ENCODE assay signal across 8 mouse cellular contexts in genomic region chr13:97145834-97146233, GRCm38 (mm10). TPM values are rescaled to one million over a fixed set of nuclear protein-coding genes. Genes with fewer than 3 reads are reported as not detected.
DNase-seq lines count a peak whose midpoint lies in the region; ATAC-seq lines count a peak whose summit lies in the region.

No protein-coding gene starts in this region.

- no peaks in the 10 kb centered on the region for H3K27me3 ChIP-seq in forebrain, embryonic 16.5 days (replicated peaks; ENCODE audit: control insufficient read depth, insufficient read depth, low read length)

- no peak for ATAC-seq in forebrain, embryonic 16.5 days

- H3K4me2 ChIP-seq in forebrain, embryonic 16.5 days (ENCODE audit: low read length): no peak overlapping the region

- intact Hi-C loops in gastrocnemius, postnatal 36 days (cut with DNase I): no loop called here
- intact Hi-C loops in heart, postnatal 36 days (cut with DNase I): no loop called here

- WGBS in forebrain, embryonic 16.5 days: 58% methylated on average over 4 of the region's 4 CpGs

- H3K9me3 ChIP-seq in forebrain, embryonic 16.5 days (ENCODE audit: control insufficient read depth, low read length): no peaks in the 10 kb centered on the region

- H3K4me3 ChIP-seq in forebrain, embryonic 16.5 days (replicated peaks; ENCODE audit: low read length): no peak overlapping the region

- H3K36me3 ChIP-seq in forebrain, embryonic 16.5 days (ENCODE audit: control insufficient read depth, insufficient read depth): peaks cover 25% of the 10 kb centered on the region

- peak; percentile 39 for DNase-seq in gastrocnemius, postnatal 10 days
- DNase-seq in gastrocnemius, postnatal 36 days: no peak
- peak; percentile 21 for DNase-seq in right cerebral cortex, adult 18-20 months
- no peak for DNase-seq in right cerebral cortex, postnatal 36 days (ENCODE audit: low spot score in 2 of 2)
- DNase-seq in c-Kit-positive CD71-positive TER-119-negative erythroid progenitor cells, embryonic 14.5 days (ENCODE audit: low read depth): peak; percentile 52
- peak; percentile 19 to 35 for DNase-seq in heart, postnatal 36 days
- peak; percentile 80 for DNase-seq in naive thymus-derived CD4-positive, alpha-beta T cell, adult 2 months (ENCODE audit: low read depth)

- H3K4me1 ChIP-seq in forebrain, embryonic 16.5 days (replicated peaks; ENCODE audit: control insufficient read depth, insufficient read depth, low read length): no peaks in the 10 kb centered on the region

- no peak overlapping the region for H3K9ac ChIP-seq in forebrain, embryonic 16.5 days (replicated peaks; ENCODE audit: low read depth, low read length)

- H3K27ac ChIP-seq in forebrain, embryonic 16.5 days (ENCODE audit: low read length): no peak overlapping the region

RNA-seq across cellular contexts. Expression of gene Gfm2, which starts 8.1 kb away (rescaled TPM):
- total RNA-seq in gastrocnemius, postnatal 10 days (2021): 10 to 100 TPM; 32.2 to 35.5 TPM
- 10 to 100 TPM; 45.9 to 49.8 TPM for total RNA-seq in gastrocnemius, postnatal 36 days (2021)
- 10 to 100 TPM; 50.5 to 50.7 TPM for total RNA-seq in heart, postnatal 36 days (2021)
- polyA plus RNA-seq in forebrain, embryonic 16.5 days (2015; fragmentation: Nextera tagmentation; extraction: Ambion mirVana): 30.5 and 35.1 TPM in 2 replicates

RNA-seq across cellular contexts. Expression of gene Nsa2, which starts 8.1 kb away (rescaled TPM):
- total RNA-seq in gastrocnemius, postnatal 10 days (2021): 10 to 100 TPM; 77.3 to 84.0 TPM
- total RNA-seq in gastrocnemius, postnatal 36 days (2021): 10 to 100 TPM; 42.4 to 49.4 TPM
- total RNA-seq in heart, postnatal 36 days (2021): 10 to 100 TPM; 42.6 to 49.5 TPM
- 37.4 and 40.7 TPM in 2 replicates for polyA plus RNA-seq in forebrain, embryonic 16.5 days (2015; fragmentation: Nextera tagmentation; extraction: Ambion mirVana)

RNA-seq across cellular contexts. Expression of gene Gm6169, which starts 46.8 kb away (rescaled TPM):
- 10 to 100 TPM in 1 of 2 experiments, under 1 TPM in 1; 0.52 to 13.3 TPM for total RNA-seq in gastrocnemius, postnatal 10 days (2021)
- 1 to 10 TPM in 1 of 2 experiments, not detected in 1; 1.1 TPM for total RNA-seq in gastrocnemius, postnatal 36 days (2021)
- 1 to 10 TPM in 1 of 2 experiments, under 1 TPM in 1; 0.46 to 8.8 TPM for total RNA-seq in heart, postnatal 36 days (2021)
- 0.73 and 1.1 TPM in 2 replicates for polyA plus RNA-seq in forebrain, embryonic 16.5 days (2015; fragmentation: Nextera tagmentation; extraction: Ambion mirVana)

RNA-seq across cellular contexts. Expression of gene Hexb, which starts 52.3 kb away (rescaled TPM):
- total RNA-seq in gastrocnemius, postnatal 10 days (2021): 10 to 100 TPM; 16.2 to 25.9 TPM
- total RNA-seq in gastrocnemius, postnatal 36 days (2021): 1 to 10 TPM; 6.8 to 7.7 TPM
- total RNA-seq in heart, postnatal 36 days (2021): 10 to 100 TPM; 24.8 to 28.0 TPM
- 32.8 and 38.7 TPM in 2 replicates for polyA plus RNA-seq in forebrain, embryonic 16.5 days (2015; fragmentation: Nextera tagmentation; extraction: Ambion mirVana)

Comparison
In these comparisons a context has a peak if more than half of its experiments do, and no peak if none do; other contexts are left out.
1. DNase-seq: peak in gastrocnemius, postnatal 10 days (single experiment), right cerebral cortex, adult 18-20 months (single experiment), c-Kit-positive CD71-positive TER-119-negative erythroid progenitor cells, embryonic 14.5 days (single experiment), heart, postnatal 36 days (2 of 2) and naive thymus-derived CD4-positive, alpha-beta T cell, adult 2 months (single experiment); none in gastrocnemius, postnatal 36 days (0 of 2) and right cerebral cortex, postnatal 36 days (0 of 2).